Mouse (Mus musculus): ENCODE data around the gene Ppil2. TPM values are rescaled to one million over a fixed set of nuclear protein-coding genes. Genes with fewer than 3 reads are reported as not detected.

Gene Ppil2
- total RNA-seq (2021): 10 to 100 TPM; 85.3 to 89.8 TPM
- long read RNA-seq, experiment 1, transcript Ppil2-209 (20 exons, 3,088 nt): major isoform, 42 of 123 reads
- long read RNA-seq, experiment 1, transcript Ppil2-201 (21 exons, 2,333 nt): minor isoform, 26 of 123 reads
- long read RNA-seq, experiment 1, partial matches to known transcripts: 7 of 123 reads
- long read RNA-seq, experiment 1, other reads (novel, unspliced or antisense): 48 of 123 reads
- long read RNA-seq, experiment 2, transcript Ppil2-209 (20 exons, 3,088 nt): minor isoform, 16 of 77 reads
- long read RNA-seq, experiment 2, transcript Ppil2-201 (21 exons, 2,333 nt): major isoform, 21 of 77 reads
- long read RNA-seq, experiment 2, partial matches to known transcripts: 7 of 77 reads
- long read RNA-seq, experiment 2, other reads (novel, unspliced or antisense): 32 of 77 reads

- intact Hi-C loops (cut with DNase I): no loop called here
- peak; percentile 52 to 68 for DNase-seq (ENCODE audit: extremely low spot score in 1 of 2, low spot score in 2 of 2)
- Histone ChIP-seq H3K27ac (peak within 1 kb of the TSS; percentile 79), H3K4me3 (peak within 1 kb of the TSS; percentile 83)
- no peak for TF ChIP-seq CTCF (IDR thresholded peaks at IDR 0.05)
Observed at GRCm38 (mm10) chr16:17110771-17111743, at the start of gene Ppil2. TSS of gene Ppil2 (minus strand) at chr16:17111257.

- TF ChIP-seq CTCF (IDR thresholded peaks at IDR 0.05): no peak
- intact Hi-C loops (cut with DNase I): no loop called here
- no peak for DNase-seq (ENCODE audit: extremely low spot score in 1 of 2, low spot score in 2 of 2)
- Histone ChIP-seq H3K27ac (no peak overlapping the region), H3K4me3 (no peak overlapping the region)
Observed at GRCm38 (mm10) chr16:17154346-17154745, 43.3 kb upstream of the Ppil2 start.

DNA sequence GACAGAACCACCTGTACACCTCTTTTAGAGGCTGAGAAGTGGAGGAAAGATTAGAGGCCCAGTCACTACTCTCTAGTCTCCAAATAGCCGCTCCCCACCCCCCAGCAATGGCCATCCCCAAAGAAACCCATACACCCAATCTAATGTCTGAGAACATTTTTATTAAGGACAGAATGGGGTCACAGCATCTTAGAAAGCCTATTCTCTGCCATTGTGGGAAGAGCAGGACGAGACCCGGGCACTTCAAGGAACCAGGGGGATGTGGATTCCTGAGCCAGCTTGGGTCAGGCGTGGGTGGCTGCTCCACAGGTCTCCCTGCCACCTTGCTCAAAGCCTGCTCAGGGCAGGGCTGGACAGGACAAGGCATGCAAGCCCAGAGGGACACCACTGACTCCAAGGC lies 40.8 kb upstream of the Ppil2 start:
- TF ChIP-seq CTCF (IDR thresholded peaks at IDR 0.05): no peak
- H3K27ac ChIP-seq: no peak overlapping the region
- H3K4me3 ChIP-seq: no peak overlapping the region
- intact Hi-C loops (cut with DNase I): no loop called here
- no peak for DNase-seq (ENCODE audit: extremely low spot score in 1 of 2, low spot score in 2 of 2)

GRCm38 (mm10) chr16:17150520-17151258 lies 39.6 kb upstream of the Ppil2 start:
- Histone ChIP-seq H3K4me3 (no peak overlapping the region), H3K27ac (no peak overlapping the region)
- no peak for TF ChIP-seq CTCF (IDR thresholded peaks at IDR 0.05)
- no peak for DNase-seq (ENCODE audit: extremely low spot score in 1 of 2, low spot score in 2 of 2)
- intact Hi-C loops (cut with DNase I): no loop called here

- no peak; the same call in 1 of the 2 replicates for TF ChIP-seq CTCF (IDR thresholded peaks at IDR 0.05)
- intact Hi-C loops (cut with DNase I): loop anchor here (5.0 kb wide), 1 partner anchor 129 kb away; the partner anchor contains the start of gene Tmem191c
- peak overlapping the region; percentile 72 for H3K4me3 ChIP-seq
- no peak overlapping the region for H3K27ac ChIP-seq
- peak in 1 of 2 experiments; percentile 32 for DNase-seq (ENCODE audit: extremely low spot score in 1 of 2, low spot score in 2 of 2)
Observed at GRCm38 (mm10) chr16:17148084-17148483, 37.0 kb upstream of the Ppil2 start.

DNA sequence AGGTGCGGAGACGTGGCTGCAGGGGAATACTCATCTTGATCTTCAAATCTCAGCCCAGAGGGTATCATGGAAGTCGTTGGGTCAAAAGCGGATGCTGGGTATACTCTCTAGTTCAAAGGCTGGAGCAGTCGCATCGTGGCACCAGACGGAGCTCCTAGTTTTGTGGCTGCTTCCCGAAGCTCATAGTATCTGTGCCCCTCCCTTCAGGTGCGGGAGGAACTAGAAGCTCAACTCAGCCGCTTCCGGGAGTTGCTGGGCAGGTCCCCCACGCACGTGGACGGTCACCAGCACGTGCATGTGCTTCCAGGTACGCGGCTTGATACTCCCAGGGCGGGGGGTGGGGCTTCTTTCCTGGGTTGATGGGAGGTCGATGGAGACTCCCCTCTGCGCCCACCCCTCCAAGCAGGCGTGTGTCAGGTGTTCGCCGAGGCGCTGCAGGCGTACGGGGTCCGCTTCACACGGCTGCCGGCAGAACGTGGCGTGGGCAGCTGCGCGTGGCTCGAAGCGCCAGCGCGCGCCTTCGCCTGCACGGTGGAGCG lies 36.4 kb upstream of the Ppil2 start:
- intact Hi-C loops (cut with DNase I): loop anchor here (2.0 to 5.0 kb wide), 2 partner anchors 53 to 130 kb away; partner anchors contain the start of gene Tmem191c
- DNase-seq (ENCODE audit: extremely low spot score in 1 of 2, low spot score in 2 of 2): peak; percentile 41 to 46
- H3K27ac ChIP-seq: peak overlapping the region; percentile 70; the same call in 1 of the 2 replicates
- no peak for TF ChIP-seq CTCF (IDR thresholded peaks at IDR 0.05)
- H3K4me3 ChIP-seq: peak overlapping the region; percentile 72

GRCm38 (mm10) chr16:17146772-17147235 lies 35.7 kb upstream of the Ppil2 start, which contains the start of gene Ccdc116:
TSS of gene Ccdc116 (minus strand) at chr16:17147229.
- peak within 1 kb of the TSS; percentile 72 for H3K4me3 ChIP-seq
- TF ChIP-seq CTCF (IDR thresholded peaks at IDR 0.05): peak; percentile 53
- H3K27ac ChIP-seq: peak within 1 kb of the TSS; percentile 70; the same call in 1 of the 2 replicates
- intact Hi-C loops (cut with DNase I): loop anchor here (2.0 to 5.0 kb wide), 2 partner anchors 54 to 130 kb away; partner anchors contain the start of gene Tmem191c
- peak; percentile 73 to 78 for DNase-seq (ENCODE audit: extremely low spot score in 1 of 2, low spot score in 2 of 2)

DNA sequence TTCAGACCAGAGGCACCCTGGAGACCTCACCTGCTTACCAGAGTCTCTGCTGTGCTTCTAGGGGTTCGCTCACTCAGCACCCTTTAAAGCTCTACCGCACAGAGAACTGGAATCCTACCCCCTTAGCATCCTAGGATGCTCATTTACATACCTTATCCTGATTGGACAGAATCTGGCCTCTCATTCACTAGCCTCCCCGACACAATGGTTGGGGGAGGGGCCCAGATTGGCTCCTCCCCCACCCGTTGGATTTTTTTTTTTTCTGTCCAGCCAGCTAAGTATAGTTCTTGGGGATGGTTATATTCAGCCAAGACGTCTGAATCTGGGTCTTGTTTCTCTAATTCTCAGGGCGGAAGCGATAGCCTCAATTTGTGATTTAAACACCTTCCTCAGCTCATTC lies 33.3 kb upstream of the Ppil2 start, which contains the start of gene Ydjc:
Gene Ydjc (plus strand): TSS at position 283 of the 400 bp plus-strand sequence.
- no peak for TF ChIP-seq CTCF (IDR thresholded peaks at IDR 0.05)
- DNase-seq (ENCODE audit: extremely low spot score in 1 of 2, low spot score in 2 of 2): no peak
- intact Hi-C loops (cut with DNase I): no loop called here
- Histone ChIP-seq H3K4me3 (no peak within 1 kb of the TSS), H3K27ac (no peak within 1 kb of the TSS)

DNA sequence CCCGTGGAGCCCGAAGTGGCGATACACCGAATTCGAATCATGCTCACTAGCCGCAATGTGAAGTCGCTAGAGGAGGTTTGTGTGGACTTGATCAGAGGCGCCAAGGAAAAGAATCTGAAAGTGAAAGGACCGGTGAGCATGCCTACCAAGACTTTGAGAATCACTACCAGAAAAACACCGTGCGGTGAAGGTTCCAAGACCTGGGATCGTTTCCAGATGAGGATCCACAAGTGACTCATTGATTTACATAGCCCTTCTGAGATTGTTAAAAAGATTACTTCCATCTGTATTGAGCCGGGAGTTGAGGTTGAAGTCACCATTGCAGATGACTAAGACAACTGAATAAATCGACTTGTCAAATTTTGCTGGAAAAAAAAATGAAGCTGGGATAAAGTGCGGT lies 26.3 kb upstream of the Ppil2 start:
- Histone ChIP-seq H3K4me3 (no peak overlapping the region), H3K27ac (no peak overlapping the region)
- TF ChIP-seq CTCF (IDR thresholded peaks at IDR 0.05): no peak
- DNase-seq (ENCODE audit: extremely low spot score in 1 of 2, low spot score in 2 of 2): no peak
- intact Hi-C loops (cut with DNase I): no loop called here

DNA sequence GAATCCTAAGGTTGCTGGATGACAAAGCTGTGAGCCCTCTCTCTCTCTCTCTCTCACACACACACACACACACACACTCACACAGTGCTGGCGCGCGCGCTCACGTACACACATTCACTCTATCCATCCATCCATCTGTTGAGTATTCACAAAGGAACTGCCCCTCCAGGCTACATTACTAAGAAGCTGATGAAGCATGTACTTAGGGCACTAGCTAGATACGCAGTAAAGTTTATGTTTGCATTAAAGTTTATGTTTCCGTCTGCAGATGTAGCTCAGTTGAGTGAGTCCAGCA lies 21.8 kb upstream of the Ppil2 start:
- peak overlapping the region; percentile 98 for H3K4me3 ChIP-seq
- intact Hi-C loops (cut with DNase I): loop anchor here (5.0 kb wide), 1 partner anchor 74 kb away; the partner anchor contains the start of gene Rimbp3
- no peak for TF ChIP-seq CTCF (IDR thresholded peaks at IDR 0.05)
- no peak for DNase-seq (ENCODE audit: extremely low spot score in 1 of 2, low spot score in 2 of 2)
- H3K27ac ChIP-seq: no peak overlapping the region

Data from left cerebral cortex, adult 2 months (tissue).